Mouse (Mus musculus) ZHBTc4 (cell line): ENCODE data around the gene Tmem219.

ENCODE experiments used
- DNase-seq: peaks from one replicate; pipeline ENCODE4 v3.0.0-alpha.2; 2011; ENCODE audit warnings: low read depth, low spot score

The Tmem219 gene

DNA sequence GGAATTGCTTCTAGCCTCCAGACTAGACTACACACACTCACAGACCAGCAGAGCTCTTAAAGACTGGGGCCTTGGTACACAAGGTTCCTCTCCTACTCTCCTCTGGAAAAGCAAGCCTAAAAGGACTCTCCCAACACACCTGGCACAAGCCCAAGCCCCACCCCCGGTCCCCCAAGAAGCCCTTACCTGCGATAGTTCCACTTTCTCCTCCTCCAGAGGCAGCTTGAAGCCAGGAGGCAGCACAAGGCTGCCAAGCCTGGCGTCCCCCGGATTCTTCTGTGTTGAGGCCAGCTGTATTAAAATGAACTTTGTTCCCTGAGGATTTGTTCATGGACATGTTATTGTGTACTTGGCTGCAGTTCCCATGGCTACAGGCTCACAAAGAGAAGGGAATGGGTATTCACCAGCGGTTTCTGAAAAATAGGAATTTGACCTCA is at the start of gene Tmem219:
Gene Tmem219, minus strand, starts transcription at position 294 of the 437 bp plus-strand sequence.
- DNase-seq = no peak

DNA sequence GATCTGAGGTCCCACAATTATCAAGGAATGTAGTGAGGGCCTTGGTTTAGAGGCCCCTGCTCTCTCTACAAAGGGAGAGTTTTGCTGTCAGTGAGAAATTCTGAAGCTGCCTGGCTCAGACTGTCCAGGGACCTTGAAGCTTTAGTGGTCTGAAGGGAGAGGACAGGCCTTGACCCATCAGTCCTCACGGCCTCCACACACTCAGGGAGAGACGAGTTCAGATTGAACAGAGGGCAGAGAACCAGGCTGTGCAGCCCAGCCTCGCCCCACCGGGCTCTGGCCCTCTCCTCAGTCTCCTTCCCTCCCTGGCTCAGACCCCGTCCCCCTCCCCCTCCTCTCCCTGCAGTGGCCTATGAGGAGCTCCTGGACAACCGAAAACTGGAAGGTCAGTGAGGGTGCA is 44.6 kb upstream of the Tmem219 start:
- DNase-seq = no peak

DNA sequence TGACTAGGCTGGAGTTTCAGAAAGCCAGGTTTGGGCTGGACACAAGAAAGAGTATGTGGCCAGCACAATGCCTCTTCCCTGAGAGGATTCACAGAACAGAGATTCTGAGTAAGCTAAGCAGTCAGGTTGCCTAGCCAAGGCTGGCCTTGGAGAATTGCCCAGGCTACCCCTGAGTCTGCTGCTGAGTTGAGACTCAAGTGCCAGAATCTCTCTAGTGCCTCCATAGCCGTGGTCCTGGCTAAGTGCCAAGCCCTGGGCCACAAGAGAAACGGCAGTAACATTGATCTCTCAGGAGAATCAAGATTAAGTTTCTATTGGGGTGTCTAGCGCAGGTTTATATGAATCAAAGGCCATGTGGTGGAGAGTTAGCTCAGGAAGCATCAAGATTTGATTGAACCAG is 42.9 kb upstream of the Tmem219 start:
- no peak for DNase-seq

DNA sequence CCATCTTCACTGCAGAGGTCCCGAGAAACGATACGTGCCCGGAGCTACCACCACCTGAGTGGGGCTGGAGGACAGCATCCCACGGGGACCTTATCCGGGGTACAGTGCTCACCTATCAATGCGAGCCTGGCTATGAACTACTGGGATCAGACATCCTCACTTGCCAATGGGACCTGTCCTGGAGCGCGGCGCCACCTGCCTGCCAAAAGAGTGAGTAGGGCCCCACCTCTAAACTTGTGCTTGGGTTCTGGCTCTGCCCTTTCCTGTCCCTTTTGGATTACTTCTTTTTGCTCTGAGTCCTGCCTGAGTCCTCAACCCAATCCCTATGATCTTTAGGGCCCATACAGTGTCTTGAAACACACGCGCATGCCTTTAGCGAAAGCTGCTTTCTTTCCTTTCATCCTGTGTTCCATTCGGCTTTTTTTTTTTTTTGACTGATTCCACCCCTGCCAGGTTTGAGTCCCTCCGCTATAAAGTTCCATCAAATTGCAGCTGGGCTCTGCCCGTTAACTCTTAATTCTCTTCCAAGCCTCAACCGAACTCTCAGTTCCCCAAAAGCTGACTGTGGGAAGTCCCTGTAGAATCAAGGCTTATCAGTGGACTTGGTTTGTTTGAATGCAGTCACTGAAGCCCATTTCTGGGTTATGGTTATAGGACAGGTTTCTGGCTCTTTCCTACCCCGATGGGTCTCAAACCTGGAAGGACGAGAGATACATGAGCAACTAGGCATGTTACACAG is 41.0 kb upstream of the Tmem219 start:
- DNase-seq = peak; percentile 67

DNA sequence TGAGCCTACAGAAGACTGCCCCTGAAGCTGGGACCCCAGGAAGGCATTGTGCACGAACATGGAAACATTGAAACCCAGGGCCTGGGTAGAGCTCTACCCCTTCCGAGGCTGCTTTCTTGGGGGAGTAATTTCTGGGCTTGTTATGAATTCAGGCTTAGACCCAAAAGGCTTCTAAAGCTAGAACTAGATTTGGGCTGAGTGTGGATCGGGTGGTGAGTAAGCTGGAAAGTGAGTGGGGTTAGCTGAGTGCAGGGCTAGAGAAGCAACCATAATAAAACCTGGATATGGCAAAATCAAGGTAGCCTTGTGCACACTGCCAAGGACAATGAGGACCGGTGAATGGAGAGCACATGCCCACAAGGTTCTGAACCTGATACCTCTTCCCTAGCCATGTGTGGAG is 39.2 kb upstream of the Tmem219 start:
- no peak for DNase-seq

DNA sequence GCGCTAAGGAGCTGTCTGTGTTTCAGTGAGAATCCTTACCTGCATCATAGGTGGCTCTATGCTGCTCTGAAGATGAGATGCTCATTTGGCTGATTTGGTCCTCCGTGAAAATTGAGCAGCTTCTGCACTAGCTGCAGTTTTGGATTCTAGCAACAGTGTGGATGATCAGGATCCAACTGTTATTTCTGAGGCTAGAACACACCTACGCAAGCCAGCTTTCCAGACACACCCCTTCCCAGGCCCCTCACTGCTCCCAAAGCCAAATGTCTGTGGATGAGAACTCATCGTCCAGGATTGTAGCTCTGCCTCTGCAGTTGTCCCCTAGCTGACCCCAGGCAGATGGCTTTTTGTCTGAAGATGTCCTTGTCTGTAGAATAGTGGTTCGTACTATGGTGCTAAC is 38.4 kb upstream of the Tmem219 start:
- no peak for DNase-seq

DNA sequence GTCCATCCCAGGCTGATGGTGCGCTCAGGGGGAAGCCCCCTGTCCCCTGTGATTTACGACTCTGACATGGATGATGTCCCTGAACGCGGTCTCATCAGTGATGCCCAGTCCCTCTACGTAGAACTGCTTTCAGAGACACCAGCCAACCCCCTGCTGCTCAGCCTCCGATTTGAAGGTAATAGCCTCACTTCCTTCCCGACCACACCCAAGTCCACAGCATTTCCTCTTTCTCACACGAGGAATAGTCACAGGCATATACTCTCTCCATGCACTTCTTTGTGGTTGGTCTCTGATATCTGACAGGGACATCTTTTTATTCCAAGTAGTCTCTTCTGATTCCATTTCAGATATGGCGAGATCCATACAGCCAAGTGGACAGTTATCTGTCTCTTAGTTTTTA is 37.1 kb upstream of the Tmem219 start:
- DNase-seq = no peak

DNA sequence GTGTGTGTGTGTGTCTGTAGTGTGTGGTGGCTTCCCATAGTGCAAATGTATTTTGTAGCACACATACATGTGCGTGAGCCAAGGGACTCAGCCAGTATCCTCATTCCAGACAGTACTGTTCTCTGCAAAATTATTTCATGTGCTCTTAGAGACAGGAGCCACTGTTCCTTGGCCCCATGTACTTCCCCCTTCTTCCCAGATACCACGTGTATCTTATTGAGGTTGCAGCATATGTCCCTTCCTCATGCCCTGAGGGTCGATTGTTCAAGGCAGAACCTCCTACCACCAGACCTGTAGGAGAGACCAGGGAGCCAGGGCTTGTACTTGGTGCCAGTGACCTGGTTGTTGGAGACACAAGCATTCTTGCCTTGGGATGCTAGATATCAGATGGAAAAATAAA is 32.4 kb upstream of the Tmem219 start:
- DNase-seq = no peak

DNA sequence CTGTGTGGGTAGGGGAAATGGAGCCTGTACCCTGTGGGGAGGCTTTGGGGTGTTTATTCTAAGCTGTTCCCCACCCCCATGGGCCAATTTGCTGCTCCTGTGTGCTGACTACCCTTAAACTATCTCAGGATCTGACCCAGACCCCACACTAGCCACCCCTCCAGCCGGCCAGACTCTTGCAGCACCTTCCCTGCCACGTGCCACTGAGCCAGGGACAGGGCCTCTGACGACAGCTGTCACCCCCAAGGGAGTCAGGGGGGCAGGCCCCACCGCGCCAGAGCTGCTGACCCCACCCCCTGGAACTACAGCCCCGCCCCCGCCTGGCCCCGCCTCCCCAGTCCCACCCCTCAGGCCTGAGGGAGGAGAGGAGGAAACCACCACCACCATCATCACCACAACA is 29.9 kb upstream of the Tmem219 start:
- DNase-seq = no peak

DNA sequence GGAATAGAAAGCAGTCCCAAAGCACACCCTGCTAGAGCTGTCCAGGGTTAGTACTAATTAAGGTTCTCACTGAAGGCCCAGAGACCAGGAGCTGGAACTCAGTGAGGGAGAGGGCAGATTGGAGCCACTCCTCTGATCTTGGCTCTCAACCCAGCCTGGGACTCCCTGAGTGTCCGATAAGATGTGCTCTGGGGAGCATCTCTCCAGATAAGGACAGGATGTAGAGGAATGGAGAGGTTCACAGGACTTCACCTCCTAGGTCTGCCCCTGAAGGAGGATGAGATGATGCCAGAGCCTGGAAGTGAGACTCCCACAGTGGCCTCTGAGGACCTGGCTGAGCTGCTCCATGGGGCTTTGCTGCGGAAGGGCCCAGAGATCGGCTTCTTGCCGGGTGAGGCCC is 29.0 kb upstream of the Tmem219 start:
- no peak for DNase-seq

DNA sequence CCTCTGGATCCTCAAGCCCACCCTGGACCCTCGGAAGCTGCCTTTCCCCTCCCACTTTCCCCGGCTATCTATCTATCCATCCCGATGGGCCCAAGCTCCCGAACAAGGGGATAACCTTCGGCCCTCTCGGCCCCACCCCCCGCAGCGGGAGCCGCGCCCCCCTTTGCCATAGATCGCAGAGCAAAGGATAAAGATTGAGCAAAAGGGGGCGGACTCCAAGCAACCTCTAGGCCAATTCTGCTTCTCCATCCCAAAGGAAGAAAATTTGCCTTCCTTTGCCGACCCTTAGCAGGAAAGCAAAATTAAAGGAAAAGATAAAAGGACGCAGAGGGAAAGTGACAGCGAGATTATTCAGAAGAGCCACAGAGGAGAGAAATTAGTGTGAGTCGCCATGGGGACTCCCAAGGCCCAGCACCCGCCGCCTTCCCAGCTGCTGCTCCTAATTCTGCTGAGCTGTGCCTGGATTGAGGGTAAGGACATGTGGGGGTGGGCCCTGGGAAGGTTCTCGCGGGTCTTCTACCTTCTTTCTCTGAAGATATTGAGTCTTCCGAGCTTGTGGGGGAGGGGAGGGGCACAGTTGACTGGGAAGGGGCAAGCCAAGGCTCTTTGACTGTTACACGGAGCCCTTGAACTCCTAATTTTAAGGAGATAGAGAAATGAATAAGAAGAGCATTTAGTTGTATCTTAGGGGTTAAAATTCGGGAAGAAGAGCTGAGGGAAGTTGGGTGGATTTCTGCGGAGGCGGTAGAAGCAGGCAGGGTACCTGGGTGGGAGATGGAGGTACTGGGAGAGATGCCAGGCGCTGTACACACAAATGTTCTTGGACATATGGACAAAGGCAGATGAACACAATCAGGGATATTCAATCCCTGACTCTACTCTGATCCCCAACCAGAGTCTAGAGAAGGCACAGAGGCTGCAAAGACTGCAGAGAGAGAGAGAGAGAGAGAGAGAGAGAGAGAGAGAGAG is 28.2 kb upstream of the Tmem219 start:
- no peak for DNase-seq

DNA sequence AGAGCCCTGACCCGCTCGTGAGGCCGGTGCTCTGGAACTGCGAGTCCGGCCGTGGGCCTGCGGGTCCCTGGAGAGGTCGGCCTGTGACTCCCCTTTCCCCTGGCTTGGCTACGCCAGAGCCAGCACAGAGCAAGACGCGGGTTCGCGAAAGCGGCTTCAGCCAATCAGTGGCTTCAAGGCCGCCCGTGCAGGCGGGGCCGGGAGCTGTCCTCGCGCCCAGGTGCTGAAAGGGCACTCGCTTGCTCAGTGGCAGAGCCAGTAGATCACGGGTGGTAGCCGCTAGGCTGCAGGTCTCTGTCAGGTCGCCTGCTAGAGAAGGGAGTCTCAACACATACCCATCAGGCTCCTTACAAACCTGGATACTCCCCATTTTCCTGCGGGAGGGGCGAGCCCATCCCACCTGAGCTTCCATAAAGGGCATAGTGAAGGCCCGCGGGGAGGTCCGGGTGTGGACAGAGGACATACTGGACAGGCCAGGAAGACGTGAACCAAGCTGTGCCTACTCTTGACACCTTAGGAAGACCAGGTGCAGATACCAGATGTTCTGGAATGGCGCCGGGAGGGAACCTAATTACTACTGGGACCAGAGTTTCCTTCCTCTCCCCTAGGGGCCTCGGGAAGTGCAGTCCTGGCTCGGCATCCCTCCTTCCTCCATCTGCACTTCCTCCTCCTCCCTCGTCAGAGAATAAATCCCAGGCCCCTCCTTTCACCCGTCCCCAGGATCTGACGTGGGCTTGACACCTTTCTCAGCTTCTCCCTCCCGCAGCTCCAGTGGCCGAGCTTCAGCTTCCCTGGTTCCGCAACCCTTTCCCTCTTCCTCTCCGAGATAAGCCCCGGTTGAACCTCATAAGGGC is 27.3 kb upstream of the Tmem219 start, which contains the start of gene Sez6l2:
Gene Sez6l2, plus strand, starts transcription at position 771 of the 854 bp plus-strand sequence.
- peak; percentile 92 for DNase-seq

DNA sequence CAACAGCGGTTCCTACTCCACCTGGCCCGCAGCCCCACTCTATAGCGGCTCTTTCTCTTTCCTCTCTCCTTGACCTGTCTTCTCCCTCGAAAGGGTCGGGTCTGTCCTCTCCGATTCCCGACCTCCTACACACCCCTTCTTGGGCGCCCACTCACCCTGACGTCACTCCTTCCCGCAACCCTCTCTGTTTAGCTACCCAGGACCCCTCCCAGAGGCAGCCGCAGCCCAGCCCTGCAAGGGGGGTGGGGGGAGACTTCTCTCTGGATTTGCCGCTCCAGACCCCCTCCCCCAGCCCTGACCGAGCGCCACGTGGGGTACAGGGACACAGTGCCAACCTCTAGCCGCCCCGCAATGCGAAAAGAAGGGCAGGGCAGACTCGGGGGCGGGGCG is 26.7 kb upstream of the Tmem219 start, which contains the start of gene Asphd1:
Gene Asphd1, minus strand, starts transcription at position 180 of the 390 bp plus-strand sequence.
- no peak for DNase-seq

DNA sequence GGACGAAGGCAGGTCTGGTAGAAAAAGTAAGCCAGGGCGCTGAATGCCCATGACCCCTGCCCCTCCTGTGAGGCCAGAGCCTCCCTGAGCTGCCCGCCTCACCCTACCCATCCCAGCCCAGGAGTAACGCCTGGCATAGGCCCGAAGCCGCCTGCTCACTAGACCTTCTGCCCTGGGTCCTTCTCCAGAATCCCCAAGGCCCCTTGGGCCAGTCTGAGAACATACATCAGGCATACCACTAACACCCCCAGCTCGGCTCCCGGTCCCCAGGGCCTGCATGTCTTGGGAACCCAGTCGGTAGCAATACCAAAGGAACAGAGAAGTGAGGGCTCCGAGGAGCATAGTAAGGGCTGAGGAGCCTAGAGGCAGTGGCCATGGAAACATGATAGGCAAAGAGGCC is 25.9 kb upstream of the Tmem219 start:
- no peak for DNase-seq

DNA sequence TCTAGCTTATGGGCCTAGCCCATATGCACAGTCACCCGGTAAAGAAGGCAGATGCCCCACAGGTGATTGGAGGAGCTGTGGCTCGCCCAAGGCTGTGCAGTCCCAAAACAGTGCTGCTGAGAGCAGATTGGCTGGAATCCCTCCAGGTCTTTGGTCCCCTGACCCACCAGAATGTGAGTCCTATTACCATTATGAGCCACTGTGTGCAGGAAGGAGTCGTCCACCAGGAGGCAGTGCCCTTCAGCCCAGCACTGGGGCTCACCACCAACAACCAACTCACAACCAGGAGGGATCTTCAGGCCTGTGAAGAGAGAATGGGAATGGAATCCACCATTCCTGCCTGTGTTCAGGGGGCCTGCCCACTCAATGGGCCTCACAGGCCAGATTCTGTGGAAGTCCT is 23.8 kb upstream of the Tmem219 start:
- DNase-seq = peak; percentile 72

DNA sequence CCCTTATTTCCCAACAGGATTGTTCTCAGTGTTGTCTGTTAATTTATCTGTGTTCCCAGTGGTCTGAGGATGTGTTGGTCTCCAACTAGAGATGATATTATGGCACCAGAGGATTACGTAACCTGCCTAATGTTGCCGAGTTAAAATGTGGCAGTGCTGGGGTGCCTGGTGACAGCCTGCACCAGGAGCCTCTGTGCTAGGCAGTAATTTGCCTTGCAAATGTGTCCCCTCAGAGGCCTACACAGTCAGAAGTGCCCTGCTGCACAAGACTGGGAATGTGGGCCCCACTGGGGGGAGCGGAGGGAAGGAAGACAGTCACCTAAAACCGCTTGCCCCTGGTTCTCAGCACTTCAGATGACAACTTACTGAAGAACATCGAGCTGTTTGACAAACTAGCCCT is 19.1 kb upstream of the Tmem219 start:
- no peak for DNase-seq

DNA sequence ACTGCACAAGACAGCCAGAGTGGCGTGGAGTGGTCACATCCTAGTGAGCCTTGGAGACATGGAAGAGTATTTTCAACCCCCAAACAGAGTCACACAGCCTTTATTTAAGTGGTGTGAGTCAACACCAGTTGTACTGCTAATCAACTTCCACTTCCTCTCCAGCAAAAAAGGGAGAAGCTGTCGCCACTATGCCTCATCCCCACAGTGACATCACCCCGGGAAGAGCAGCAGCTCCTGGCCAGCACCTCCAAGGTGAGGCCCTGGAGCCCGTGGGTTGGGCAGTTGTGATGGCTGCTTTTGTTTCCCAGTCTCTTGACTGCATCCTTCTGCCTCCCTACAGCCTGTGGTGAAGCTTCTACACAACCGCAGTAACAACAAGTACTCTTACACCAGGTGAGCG is 18.5 kb upstream of the Tmem219 start:
- no peak for DNase-seq

DNA sequence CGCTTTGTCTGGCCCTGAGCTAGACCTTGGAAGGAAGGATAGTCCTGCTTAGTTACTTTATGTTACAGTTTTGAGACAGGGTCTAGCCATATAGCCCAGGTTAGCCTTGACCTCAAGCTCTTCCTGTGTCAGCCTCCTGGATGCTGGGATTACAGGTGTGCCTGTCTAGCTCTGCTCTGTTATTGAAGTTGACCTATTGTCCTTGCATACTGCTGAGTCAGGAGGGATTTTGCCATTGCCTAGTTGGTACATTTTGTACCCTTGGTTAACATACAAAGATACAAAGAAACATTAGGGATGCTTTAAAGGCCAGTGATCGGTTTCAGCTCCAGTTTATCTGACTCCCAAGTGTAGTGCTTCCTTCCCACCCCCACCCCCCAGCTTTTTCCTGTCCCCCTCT is 9.9 kb upstream of the Tmem219 start:
- DNase-seq = no peak

DNA sequence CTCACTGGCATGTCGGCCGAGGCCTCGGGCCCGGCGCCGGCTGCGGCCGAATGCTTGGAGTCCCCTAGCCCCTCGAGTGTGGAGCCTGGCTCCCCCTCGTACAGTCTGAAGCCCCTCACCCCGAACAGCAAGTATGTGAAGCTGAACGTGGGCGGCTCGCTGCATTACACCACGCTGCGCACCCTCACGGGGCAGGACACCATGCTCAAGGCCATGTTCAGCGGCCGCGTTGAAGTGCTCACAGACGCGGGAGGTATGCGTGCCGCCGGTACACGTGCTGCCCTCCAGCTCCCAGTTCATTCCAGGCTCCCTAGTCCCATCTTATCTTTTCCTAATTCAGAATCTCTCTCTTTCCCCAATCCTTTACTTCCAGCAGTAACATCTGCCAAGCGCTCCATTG is 6.3 kb upstream of the Tmem219 start:
- DNase-seq = no peak

DNA sequence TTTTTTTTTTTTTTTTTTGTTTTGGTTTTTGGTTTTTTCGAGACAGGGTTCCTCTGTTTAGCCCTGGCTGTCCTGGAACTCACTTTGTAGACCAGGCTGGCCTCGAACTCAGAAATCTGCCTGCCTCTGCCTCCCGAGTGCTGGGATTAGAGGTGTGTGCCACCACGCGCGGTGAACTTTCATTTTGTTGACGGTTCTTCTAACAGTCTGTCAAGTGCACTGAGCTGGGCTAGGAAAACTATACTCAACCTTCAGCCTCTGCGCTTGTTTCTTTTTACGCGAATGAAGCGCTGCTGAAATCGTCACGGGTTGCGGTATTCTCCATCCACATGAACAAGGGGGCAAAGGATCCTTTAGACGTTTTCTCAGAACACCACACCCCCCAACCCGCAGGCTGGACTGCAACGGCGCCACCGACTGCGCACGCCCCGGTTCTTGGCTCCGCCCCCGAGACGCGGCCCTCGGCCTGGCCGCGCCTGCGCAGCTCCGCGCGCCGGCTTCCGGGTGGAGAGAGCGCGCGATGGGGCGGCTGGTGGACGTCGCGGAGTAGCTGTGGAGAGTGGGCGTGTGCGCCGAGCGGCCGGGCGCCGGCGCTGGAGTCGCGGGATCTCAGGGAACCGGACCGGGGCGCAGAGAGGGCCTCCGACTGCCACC is 5.8 kb upstream of the Tmem219 start, which contains the start of gene Kctd13:
Gene Kctd13, plus strand, starts transcription at position 496 of the 654 bp plus-strand sequence.
- peak; percentile 95 for DNase-seq

DNA sequence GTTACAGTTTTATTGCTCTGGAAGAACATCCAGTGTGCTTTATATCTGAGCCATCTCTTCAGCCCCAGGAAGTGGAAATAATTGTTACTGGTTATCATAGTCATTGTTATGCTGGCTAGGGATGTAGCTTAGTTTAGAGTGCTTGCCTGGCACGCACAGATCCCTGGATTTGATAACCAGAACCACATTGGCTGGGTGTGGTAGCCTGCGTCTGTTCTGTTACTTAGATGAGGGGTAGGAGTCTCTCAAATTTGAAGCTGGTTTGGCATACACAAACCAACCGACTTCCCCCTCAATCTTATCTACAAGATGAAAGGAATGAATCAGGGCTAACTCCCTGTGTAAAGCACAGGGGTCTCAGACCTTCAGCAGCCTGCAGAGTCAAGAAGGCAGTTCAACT is 3.6 kb upstream of the Tmem219 start:
- no peak for DNase-seq
